Mouse (Mus musculus): ENCODE results near the gene Aph1a. TPM values are rescaled to one million over a fixed set of nuclear protein-coding genes. Genes with fewer than 3 reads are reported as not detected.
"Not testable (repeated sequence)": the region's sequence is repeated elsewhere in the genome, so short reads cannot be mapped to it uniquely, and the experiment has no call there.

The Aph1a gene
- polyA plus RNA-seq, 1 experiment from 2014 or later: 35.1 TPM

GRCm38 (mm10) chr3:95892066-95893052 is 1.4 kb upstream of the Aph1a start:
- H3K4me2 ChIP-seq: peak overlapping the region; percentile 40
- no peaks in the 10 kb centered on the region for H3K36me3 ChIP-seq (ENCODE audit: control insufficient read depth, insufficient read depth, low read length)
- ATAC-seq (replicated peaks; ENCODE audit: low FRiP score) (no peak), DNase-seq (ENCODE audit: low spot score) (no peak)
- no peaks in the 10 kb centered on the region for H3K9me3 ChIP-seq (ENCODE audit: control insufficient read depth, low read length)
- H3K4me3 ChIP-seq (ENCODE audit: low read depth, low read length): no peak overlapping the region
- H3K4me1 ChIP-seq (replicated peaks; ENCODE audit: control insufficient read depth, insufficient read depth, low read length): peaks cover 23% of the 10 kb centered on the region
- peak overlapping the region; percentile 22; the same call in 1 of the 2 replicates for H3K27ac ChIP-seq (ENCODE audit: low read depth, low read length)
- no peaks in the 10 kb centered on the region for H3K27me3 ChIP-seq (replicated peaks; ENCODE audit: control insufficient read depth, insufficient read depth, low read length)
- 29% methylated on average over 11 of the region's 11 CpGs for WGBS
- H3K9ac ChIP-seq (ENCODE audit: low read depth, low read length): no peak overlapping the region

GRCm38 (mm10) chr3:95893126-95893525 is 643 bp upstream of the Aph1a start:
- DNase-seq (ENCODE audit: low spot score): no peak
- 16% methylated on average over 7 of the region's 7 CpGs for WGBS

GRCm38 (mm10) chr3:95894317-95895160 is 770 bp downstream of the Aph1a start:
- H3K4me1 ChIP-seq (replicated peaks; ENCODE audit: control insufficient read depth, insufficient read depth, low read length): peaks cover 23% of the 10 kb centered on the region
- DNase-seq (ENCODE audit: low spot score) (peak; percentile 54), ATAC-seq (replicated peaks; ENCODE audit: low FRiP score) (no peak)
- peak overlapping the region; percentile 75 for H3K9ac ChIP-seq (ENCODE audit: low read depth, low read length)
- H3K36me3 ChIP-seq (ENCODE audit: control insufficient read depth, insufficient read depth, low read length): no peaks in the 10 kb centered on the region
- 4% methylated on average over 16 of the region's 16 CpGs for WGBS
- no peaks in the 10 kb centered on the region for H3K27me3 ChIP-seq (replicated peaks; ENCODE audit: control insufficient read depth, insufficient read depth, low read length)
- H3K4me2 ChIP-seq: peak overlapping the region; percentile 90
- H3K4me3 ChIP-seq (ENCODE audit: low read depth, low read length): peak overlapping the region; percentile 66
- H3K27ac ChIP-seq (ENCODE audit: low read depth, low read length): peak overlapping the region; percentile 59
- no peaks in the 10 kb centered on the region for H3K9me3 ChIP-seq (ENCODE audit: control insufficient read depth, low read length)

More at GRCm38 (mm10) chr3:95893126-95893525, 643 bp upstream of the Aph1a start:
- H3K9ac ChIP-seq (ENCODE audit: low read depth, low read length): peak overlapping the region; percentile 61
- peaks cover 23% of the 10 kb centered on the region for H3K4me1 ChIP-seq (replicated peaks; ENCODE audit: control insufficient read depth, insufficient read depth, low read length)
- H3K4me2 ChIP-seq: peak overlapping the region; percentile 81
- H3K36me3 ChIP-seq (ENCODE audit: control insufficient read depth, insufficient read depth, low read length): no peaks in the 10 kb centered on the region
- no peaks in the 10 kb centered on the region for H3K27me3 ChIP-seq (replicated peaks; ENCODE audit: control insufficient read depth, insufficient read depth, low read length)
- H3K9me3 ChIP-seq (ENCODE audit: control insufficient read depth, low read length): no peaks in the 10 kb centered on the region
- peak overlapping the region; percentile 66 for H3K4me3 ChIP-seq (ENCODE audit: low read depth, low read length)
- ATAC-seq (replicated peaks; ENCODE audit: low FRiP score): no peak
- peak overlapping the region; percentile 65; the same call in 1 of the 2 replicates for H3K27ac ChIP-seq (ENCODE audit: low read depth, low read length)

- not testable (repeated sequence) for H3K9me3 ChIP-seq (ENCODE audit: control insufficient read depth, low read length); H3K27me3 ChIP-seq (replicated peaks; ENCODE audit: control insufficient read depth, insufficient read depth, low read length); H3K27ac ChIP-seq (ENCODE audit: low read depth, low read length); H3K4me3 ChIP-seq (ENCODE audit: low read depth, low read length); ATAC-seq (replicated peaks; ENCODE audit: low FRiP score); DNase-seq (ENCODE audit: low spot score); H3K36me3 ChIP-seq (ENCODE audit: control insufficient read depth, insufficient read depth, low read length); H3K9ac ChIP-seq (ENCODE audit: low read depth, low read length); H3K4me2 ChIP-seq
- 89% methylated on average over 7 of the region's 7 CpGs for WGBS
- H3K4me1 ChIP-seq (replicated peaks; ENCODE audit: control insufficient read depth, insufficient read depth, low read length): peaks cover 23% of the 10 kb centered on the region
These were observed 1.7 kb downstream of the Aph1a start for GRCm38 (mm10) chr3:95895501-95895900.

GRCm38 (mm10) chr3:95899800-95900524 is 6.2 kb downstream of the Aph1a start:
- peaks cover 8% of the 10 kb centered on the region for H3K4me1 ChIP-seq (replicated peaks; ENCODE audit: control insufficient read depth, insufficient read depth, low read length)
- 71% methylated on average over 13 of the region's 13 CpGs for WGBS
- H3K36me3 ChIP-seq (ENCODE audit: control insufficient read depth, insufficient read depth, low read length): no peaks in the 10 kb centered on the region
- H3K4me3 ChIP-seq (ENCODE audit: low read depth, low read length): no peak overlapping the region
- no peak overlapping the region for H3K27ac ChIP-seq (ENCODE audit: low read depth, low read length)
- DNase-seq (ENCODE audit: low spot score): no peak
- no peaks in the 10 kb centered on the region for H3K9me3 ChIP-seq (ENCODE audit: control insufficient read depth, low read length)
- ATAC-seq (replicated peaks; ENCODE audit: low FRiP score): no peak
- H3K9ac ChIP-seq (ENCODE audit: low read depth, low read length): no peak overlapping the region
- H3K4me2 ChIP-seq: no peak overlapping the region
- peaks cover 21% of the 10 kb centered on the region for H3K27me3 ChIP-seq (replicated peaks; ENCODE audit: control insufficient read depth, insufficient read depth, low read length)

- no peak for DNase-seq (ENCODE audit: low spot score)
- no peaks in the 10 kb centered on the region for H3K36me3 ChIP-seq (ENCODE audit: control insufficient read depth, insufficient read depth, low read length)
- H3K9me3 ChIP-seq (ENCODE audit: control insufficient read depth, low read length): no peaks in the 10 kb centered on the region
- no peak overlapping the region for H3K4me3 ChIP-seq (ENCODE audit: low read depth, low read length)
- peak overlapping the region; percentile 45 for H3K27ac ChIP-seq (ENCODE audit: low read depth, low read length)
- H3K4me1 ChIP-seq (replicated peaks; ENCODE audit: control insufficient read depth, insufficient read depth, low read length): peaks cover 15% of the 10 kb centered on the region
- H3K9ac ChIP-seq (ENCODE audit: low read depth, low read length): 0 out of 2 replicates have a peak overlapping the region, but pooled peaks have one; percentile 9
- peaks cover 27% of the 10 kb centered on the region for H3K27me3 ChIP-seq (replicated peaks; ENCODE audit: control insufficient read depth, insufficient read depth, low read length)
- 68% methylated on average over 9 of the region's 9 CpGs for WGBS
- no peak for ATAC-seq (replicated peaks; ENCODE audit: low FRiP score)
- H3K4me2 ChIP-seq: peak overlapping the region; percentile 75
These were observed 8.0 kb downstream of the Aph1a start for GRCm38 (mm10) chr3:95901616-95902372.

GRCm38 (mm10) chr3:95902373-95902625 is 8.5 kb downstream of the Aph1a start:
- Histone ChIP-seq H3K36me3 (ENCODE audit: control insufficient read depth, insufficient read depth, low read length) (no peaks in the 10 kb centered on the region), H3K4me1 (replicated peaks; ENCODE audit: control insufficient read depth, insufficient read depth, low read length) (peaks cover 15% of the 10 kb centered on the region), H3K9me3 (ENCODE audit: control insufficient read depth, low read length) (no peaks in the 10 kb centered on the region), H3K4me2 (peak overlapping the region; percentile 75), H3K27ac (ENCODE audit: low read depth, low read length) (no peak overlapping the region), H3K4me3 (ENCODE audit: low read depth, low read length) (0 out of 2 replicates have a peak overlapping the region, but pooled peaks have one; percentile 6), H3K27me3 (replicated peaks; ENCODE audit: control insufficient read depth, insufficient read depth, low read length) (peaks cover 27% of the 10 kb centered on the region), H3K9ac (ENCODE audit: low read depth, low read length) (no peak overlapping the region; the same call in 1 of the 2 replicates)
- ATAC-seq (replicated peaks; ENCODE audit: low FRiP score) (no peak), DNase-seq (ENCODE audit: low spot score) (no peak)
